Mouse (Mus musculus) myocyte (in vitro differentiated cells): ENCODE measurements at regions not wholly inside any gene's neighbourhood (a gene's known extent, or its start where the extent isn't known, plus 50 kb on each side); places are given as distances from the start of the nearest gene placed in this dataset.

Experiments used
- CEBPB ChIP-seq: IDR thresholded peaks from 2 replicates; pipeline ENCODE4 v1.6.1; 2011; ENCODE audit warnings: mild to moderate bottlenecking, moderate library complexity; ENCODE audit not compliant: poor library complexity, insufficient read depth, severe bottlenecking
- E2F4 ChIP-seq: IDR thresholded peaks from one replicate; pipeline ENCODE4 v1.6.1; 2011; ENCODE audit warnings: mild to moderate bottlenecking, control low read depth, moderate library complexity; ENCODE audit not compliant: insufficient read depth
- MAX ChIP-seq: IDR thresholded peaks from one replicate; pipeline ENCODE4 v1.6.1; 2011; ENCODE audit warnings: low read depth, mild to moderate bottlenecking, control low read depth
- MYOD1 ChIP-seq, 3 experiments: IDR thresholded peaks; one replicate each; pipeline ENCODE4 v1.6.1; 2011; ENCODE audit warnings: control low read depth in 2 of 3, low read depth in 2 of 3, mild to moderate bottlenecking in 2 of 3, moderate library complexity in 1 of 3; ENCODE audit not compliant: insufficient read length in 2 of 3, control insufficient read depth in 1 of 3
- MYOG ChIP-seq, 3 experiments: IDR thresholded peaks; one replicate each; pipeline ENCODE4 v1.6.1; 2011; ENCODE audit warnings: control low read depth in 2 of 3, low read depth in 2 of 3, mild to moderate bottlenecking in 2 of 3; ENCODE audit not compliant: insufficient read length in 2 of 3, control insufficient read depth in 1 of 3, insufficient read depth in 1 of 3
- POLR2A ChIP-seq: IDR thresholded peaks from one replicate; pipeline ENCODE4 v1.6.1; 2011; ENCODE audit warnings: low read depth, mild to moderate bottlenecking, control low read depth, moderate library complexity; ENCODE audit not compliant: insufficient read length
- REST ChIP-seq: IDR thresholded peaks from one replicate; pipeline ENCODE4 v1.6.1; 2011; ENCODE audit warnings: mild to moderate bottlenecking, control low read depth, moderate library complexity; ENCODE audit not compliant: insufficient read depth, insufficient read length
- SRF ChIP-seq: IDR thresholded peaks from one replicate; pipeline ENCODE4 v1.6.1; 2011; ENCODE audit warnings: low read depth; ENCODE audit not compliant: control insufficient read depth, insufficient read length
- TCF12 ChIP-seq: IDR thresholded peaks from one replicate; pipeline ENCODE4 v1.6.1; 2011; ENCODE audit warnings: mild to moderate bottlenecking, control low read depth; ENCODE audit not compliant: poor library complexity, insufficient read depth, severe bottlenecking
- TCF3 ChIP-seq: IDR thresholded peaks from one replicate; pipeline ENCODE4 v1.6.1; 2011; ENCODE audit warnings: low read depth, control low read depth; ENCODE audit not compliant: insufficient read length
- USF1 ChIP-seq: IDR thresholded peaks from one replicate; pipeline ENCODE4 v1.6.1; 2011; ENCODE audit warnings: low read depth, mild to moderate bottlenecking, control low read depth, moderate library complexity

DNA sequence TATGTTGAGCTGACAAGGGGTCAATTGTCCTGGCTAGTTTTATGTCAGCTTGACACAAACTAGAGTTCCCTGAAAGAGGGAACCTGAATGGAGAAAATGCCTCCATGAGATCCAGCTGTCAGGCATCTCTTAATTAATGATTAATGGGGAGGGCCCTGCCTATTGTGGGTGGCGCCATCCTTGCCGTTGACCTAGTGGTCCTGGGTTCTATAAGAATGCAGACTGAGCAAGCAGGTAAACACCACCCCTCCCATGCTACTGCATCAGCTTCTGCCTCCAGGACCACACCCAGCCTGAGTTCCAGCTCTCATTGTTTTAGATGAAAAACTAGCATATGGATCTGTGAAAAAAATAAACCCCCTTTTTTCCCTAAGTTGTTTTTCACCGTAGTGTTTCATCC is 67.4 kb upstream of the Eml4 start:
- TF ChIP-seq USF1 (no peak), MAX (no peak), CEBPB (no peak), POLR2A (no peak), MYOD1 (IDR thresholded peaks at IDR 0.05; ENCODE audit: control insufficient read depth in 1 of 3, insufficient read length in 2 of 3, low read depth in 2 of 3) (no peak), MYOG (IDR thresholded peaks at IDR 0.05; ENCODE audit: control insufficient read depth in 1 of 3, insufficient read depth in 1 of 3, insufficient read length in 2 of 3, low read depth in 2 of 3) (no peak), E2F4 (no peak), TCF12 (no peak), REST (no peak), TCF3 (no peak), SRF (no peak)
